ENCODE assay signal across 8 mouse cellular contexts in genomic region chr2:94157592-94158519, GRCm38 (mm10). TPM values are rescaled to one million over a fixed set of nuclear protein-coding genes. Genes with fewer than 3 reads are reported as not detected.
DNase-seq lines count a peak whose midpoint lies in the region; ATAC-seq and TF ChIP-seq lines count a peak whose summit lies in the region.

Gene Hsd17b12, minus strand, starts transcription at chr2:94157964.

- peaks cover 15% of the 10 kb centered on the region for H3K36me3 ChIP-seq in forebrain, embryonic 10.5 days (replicated peaks)
- no peaks in the 10 kb centered on the region for H3K36me3 ChIP-seq in heart, embryonic 15.5 days
- H3K36me3 ChIP-seq in liver, embryonic 14.5 days (replicated peaks; ENCODE audit: control insufficient read depth, insufficient read depth, low read depth): no peaks in the 10 kb centered on the region
- H3K36me3 ChIP-seq in neural tube, embryonic 11.5 days (ENCODE audit: control insufficient read depth, insufficient read depth, low read length): no peaks in the 10 kb centered on the region
- no peaks in the 10 kb centered on the region for H3K36me3 ChIP-seq in stomach, postnatal 0 days (ENCODE audit: control insufficient read depth, insufficient read depth, low read length)

- H3K27me3 ChIP-seq in forebrain, embryonic 10.5 days (ENCODE audit: poor library complexity, severe bottlenecking): no peaks in the 10 kb centered on the region
- H3K27me3 ChIP-seq in heart, embryonic 15.5 days: peaks cover 6% of the 10 kb centered on the region; the same call in 1 of the 2 replicates
- H3K27me3 ChIP-seq in liver, embryonic 14.5 days (ENCODE audit: control insufficient read depth, insufficient read depth, low read length): no peaks in the 10 kb centered on the region
- H3K27me3 ChIP-seq in neural tube, embryonic 11.5 days (ENCODE audit: control insufficient read depth, insufficient read depth, low read length): no peaks in the 10 kb centered on the region
- no peaks in the 10 kb centered on the region for H3K27me3 ChIP-seq in stomach, postnatal 0 days (ENCODE audit: control insufficient read depth, insufficient read depth, low read length)

- H3K4me2 ChIP-seq in heart, embryonic 15.5 days: peak within 1 kb of the TSS; percentile 70
- peak within 1 kb of the TSS; percentile 81 for H3K4me2 ChIP-seq in liver, embryonic 14.5 days (ENCODE audit: low read depth)
- peak within 1 kb of the TSS; percentile 55 for H3K4me2 ChIP-seq in neural tube, embryonic 11.5 days (ENCODE audit: low read depth)
- H3K4me2 ChIP-seq in stomach, postnatal 0 days (replicated peaks; ENCODE audit: low read depth): peak within 1 kb of the TSS; percentile 73

- H3K4me3 ChIP-seq in forebrain, embryonic 10.5 days: peak within 1 kb of the TSS; percentile 88
- peak within 1 kb of the TSS; percentile 87 for H3K4me3 ChIP-seq in heart, embryonic 15.5 days
- peak within 1 kb of the TSS; percentile 67 to 81 for H3K4me3 ChIP-seq in liver, embryonic 14.5 days (ENCODE audit: insufficient read depth in 1 of 2, low read depth in 2 of 2, low read length in 2 of 2)
- H3K4me3 ChIP-seq in neural tube, embryonic 11.5 days (ENCODE audit: low read depth, low read length): peak within 1 kb of the TSS; percentile 90
- peak within 1 kb of the TSS; percentile 92 for H3K4me3 ChIP-seq in stomach, postnatal 0 days (ENCODE audit: low read depth, low read length)

- peak within 1 kb of the TSS; percentile 93 for H3K9ac ChIP-seq in heart, embryonic 15.5 days
- peak within 1 kb of the TSS; percentile 88 for H3K9ac ChIP-seq in liver, embryonic 14.5 days (replicated peaks)
- peak within 1 kb of the TSS; percentile 93 for H3K9ac ChIP-seq in neural tube, embryonic 11.5 days (ENCODE audit: low read length)
- H3K9ac ChIP-seq in stomach, postnatal 0 days (ENCODE audit: low read length): peak within 1 kb of the TSS; percentile 94

- peak; percentile 22; the same call in 1 of the 2 replicates for TF ChIP-seq CTCF in liver, embryonic 14.5 days (IDR thresholded peaks at IDR 0.05; ENCODE audit: low read depth)
- peak; percentile 13; the same call in 1 of the 2 replicates for TF ChIP-seq CTCF in stomach, postnatal 0 days (IDR thresholded peaks at IDR 0.05; ENCODE audit: low read depth)

- no peaks in the 10 kb centered on the region for H3K9me3 ChIP-seq in forebrain, embryonic 10.5 days
- H3K9me3 ChIP-seq in heart, embryonic 15.5 days (replicated peaks): no peaks in the 10 kb centered on the region
- H3K9me3 ChIP-seq in liver, embryonic 14.5 days (ENCODE audit: control insufficient read depth, low read length): no peaks in the 10 kb centered on the region
- no peaks in the 10 kb centered on the region for H3K9me3 ChIP-seq in neural tube, embryonic 11.5 days (ENCODE audit: control insufficient read depth, low read length)
- H3K9me3 ChIP-seq in stomach, postnatal 0 days (ENCODE audit: control insufficient read depth, low read length): no peaks in the 10 kb centered on the region

- H3K4me1 ChIP-seq in forebrain, embryonic 10.5 days: peaks cover 37% of the 10 kb centered on the region
- H3K4me1 ChIP-seq in heart, embryonic 15.5 days (replicated peaks): peaks cover 19% of the 10 kb centered on the region
- H3K4me1 ChIP-seq in liver, embryonic 14.5 days (replicated peaks; ENCODE audit: control insufficient read depth in 2 of 2, insufficient read depth in 2 of 2, low read length in 1 of 2): peaks cover 5 to 13% of the 10 kb centered on the region in 2 experiments
- peaks cover 5% of the 10 kb centered on the region; the same call in 1 of the 2 replicates for H3K4me1 ChIP-seq in neural tube, embryonic 11.5 days (ENCODE audit: control insufficient read depth, insufficient read depth, low read length)
- no peaks in the 10 kb centered on the region for H3K4me1 ChIP-seq in stomach, postnatal 0 days (replicated peaks; ENCODE audit: control insufficient read depth, insufficient read depth)

- peak within 1 kb of the TSS; percentile 97 for H3K27ac ChIP-seq in forebrain, embryonic 10.5 days
- H3K27ac ChIP-seq in heart, embryonic 15.5 days: peak within 1 kb of the TSS; percentile 91
- peak within 1 kb of the TSS; percentile 55 for H3K27ac ChIP-seq in liver, embryonic 14.5 days
- peak within 1 kb of the TSS; percentile 90 for H3K27ac ChIP-seq in neural tube, embryonic 11.5 days (ENCODE audit: low read depth, low read length)
- peak within 1 kb of the TSS; percentile 94 for H3K27ac ChIP-seq in stomach, postnatal 0 days (replicated peaks)

- peak; percentile 99 for ATAC-seq in heart, embryonic 15.5 days (replicated peaks; ENCODE audit: insufficient number of reproducible peaks, insufficient read depth, low FRiP score, low read depth)
- ATAC-seq in liver, embryonic 14.5 days (ENCODE audit: insufficient read depth): peak; percentile 98
- ATAC-seq in neural tube, embryonic 11.5 days (ENCODE audit: insufficient read depth, low FRiP score, low TSS enrichment): peak; percentile 99
- peak; percentile 99 for ATAC-seq in stomach, postnatal 0 days (ENCODE audit: low FRiP score, low TSS enrichment)

- TF ChIP-seq EP300 in liver, embryonic 14.5 days (IDR thresholded peaks at IDR 0.05; ENCODE audit: low read depth): no peak
- TF ChIP-seq EP300 in stomach, postnatal 0 days (optimal IDR thresholded peaks at IDR 0.05): no peak

- DNase-seq in CD8-positive naive resting alpha-beta T cell, adult 2 months (ENCODE audit: low read depth in 2 of 2, low spot score in 2 of 2): peak; percentile 96 to 97
- DNase-seq in c-Kit-positive CD71-negative TER-119-negative erythroid progenitor cells, embryonic 14.5 days (ENCODE audit: low read depth): peak; percentile 100
- DNase-seq in forebrain, embryonic 10.5 days (ENCODE audit: extremely low spot score, low spot score): peak; percentile 99
- peak; percentile 100 for DNase-seq in kidney, postnatal 25 days
- DNase-seq in liver, embryonic 14.5 days (ENCODE audit: low read depth in 3 of 3, low spot score in 3 of 3): peak; percentile 100
- peak; percentile 100 for DNase-seq in neural tube, embryonic 11.5 days (ENCODE audit: low spot score)
- DNase-seq in stomach, postnatal 0 days (ENCODE audit: low spot score): peak; percentile 99

- WGBS in forebrain, embryonic 10.5 days: under 1% methylated on average over 69 of the region's 69 CpGs
- WGBS in heart, embryonic 15.5 days: under 1% methylated on average over 69 of the region's 69 CpGs
- under 1% methylated on average over 69 of the region's 69 CpGs for WGBS in liver, embryonic 14.5 days (ENCODE audit: insufficient replicate concordance)
- WGBS in neural tube, embryonic 11.5 days: under 1% methylated on average over 69 of the region's 69 CpGs
- under 1% methylated on average over 68 of the region's 69 CpGs for WGBS in stomach, postnatal 0 days

RNA-seq across cellular contexts. Expression of gene Hsd17b12, which starts in this region (rescaled TPM):
- 142 and 145 TPM in 2 replicates for polyA plus RNA-seq in forebrain, embryonic 10.5 days (2016; fragmentation: Nextera tagmentation; extraction: Ambion mirVana)
- polyA plus RNA-seq in heart, embryonic 15.5 days (2015; fragmentation: Nextera tagmentation; extraction: Ambion mirVana): 58.7 and 70.3 TPM in 2 replicates
- 20.5 and 31.7 TPM in 2 replicates for polyA plus RNA-seq in liver, embryonic 14.5 days (2012; rRNA removed)
- polyA plus RNA-seq in liver, embryonic 14.5 days (2014; fragmentation: Nextera tagmentation; extraction: Ambion mirVana): 59.3 and 61.9 TPM in 2 replicates
- polyA plus RNA-seq in neural tube, embryonic 11.5 days (2014; fragmentation: Nextera tagmentation; extraction: Ambion mirVana): 120 and 122 TPM in 2 replicates
- 124 and 129 TPM in 2 replicates for polyA plus RNA-seq in stomach, postnatal 0 days (2015; fragmentation: Nextera tagmentation; extraction: Ambion mirVana)

Comparison
In these comparisons a context has a peak if more than half of its experiments do, and no peak if none do; other contexts are left out.
1. Peak in every context shown above with its lines: DNase-seq, ATAC-seq, H3K4me3 ChIP-seq and H3K27ac ChIP-seq.